Mouse (Mus musculus): ENCODE results near the gene Mpc2.

The Mpc2 gene

GRCm38 (mm10) chr1:165506303-165506702, 45.9 kb downstream of the Mpc2 start:
- no peak for DNase-seq

- DNase-seq: no peak
Observed at GRCm38 (mm10) chr1:165510161-165510560, 49.7 kb downstream of the Mpc2 start.

GRCm38 (mm10) chr1:165520716-165521115, 60.3 kb downstream of the Mpc2 start:
- DNase-seq: no peak
